Mouse (Mus musculus) midbrain, embryonic 14.5 days (tissue): ENCODE measurements at regions not wholly inside any gene's neighbourhood (a gene's known extent, or its start where the extent isn't known, plus 50 kb on each side); places are given as distances from the start of the nearest gene placed in this dataset. TPM values are rescaled to one million over a fixed set of nuclear protein-coding genes. Genes with fewer than 3 reads are reported as not detected.

Source experiments
- ATAC-seq: fragments of 200-750 bp; cut with Nextera tagmentation; 2 replicates; pipeline ENCODE4 v1.8.0; 2017; ENCODE audit warnings: moderate number of reproducible peaks, moderate library complexity; ENCODE audit not compliant: low FRiP score, low TSS enrichment
- DNase-seq: peaks from one replicate; pipeline ENCODE4 v3.0.0-alpha.2; 2015
- H3K27ac ChIP-seq: fragments of 300-500 bp; sonication (generic); replicated peaks from 2 replicates; pipeline ENCODE4 v1.5.1; 2014; ENCODE audit warnings: mild to moderate bottlenecking, low read depth, low read length, moderate library complexity
- H3K27me3 ChIP-seq: fragments of 300-500 bp; sonication (generic); 2 replicates; pipeline ENCODE4 v1.6.1; 2014; ENCODE audit warnings: low read length, control low read depth, mixed read lengths; ENCODE audit not compliant: control insufficient read depth, insufficient read depth
- H3K36me3 ChIP-seq: fragments of 300-500 bp; sonication (generic); 2 replicates; pipeline ENCODE4 v1.6.1; 2014; ENCODE audit warnings: low read length, control low read depth; ENCODE audit not compliant: control insufficient read depth, insufficient read depth
- H3K4me1 ChIP-seq: fragments of 300-500 bp; sonication (generic); 2 replicates; pipeline ENCODE4 v1.6.1; 2014; ENCODE audit warnings: mild to moderate bottlenecking, antibody characterized with exemption, low read length, control low read depth; ENCODE audit not compliant: control insufficient read depth, insufficient read depth
- H3K4me2 ChIP-seq: fragments of 300-500 bp; sonication (generic); 2 replicates; pipeline ENCODE4 v1.6.1; 2014; ENCODE audit warnings: mild to moderate bottlenecking, low read length, moderate library complexity
- H3K4me3 ChIP-seq: fragments of 300-500 bp; sonication (generic); replicated peaks from 2 replicates; pipeline ENCODE4 v1.5.1; 2014; ENCODE audit warnings: low read depth, low read length
- H3K9ac ChIP-seq: fragments of 300-500 bp; sonication (generic); replicated peaks from 2 replicates; pipeline ENCODE4 v1.6.1; 2014; ENCODE audit warnings: mild to moderate bottlenecking, low read length, moderate library complexity
- H3K9me3 ChIP-seq: fragments of 300-500 bp; sonication (generic); 2 replicates; pipeline ENCODE4 v1.6.1; 2016; ENCODE audit warnings: low read length, control low read depth, mixed read lengths; ENCODE audit not compliant: control insufficient read depth
- WGBS: fragments of 180-500 bp; shearing (Covaris S2); extraction: QIAGEN DNeasy Blood & Tissue Kit; methylation state at CpG from one replicate; pipeline ENCODE4 v1.1.7; 2014; 5-methylcytosine and 5-hydroxymethylcytosine counted together
- microRNA-seq: library from miRNA; unstranded; fragments of <30 nt; microRNA quantifications from one replicate; pipeline ENCODE4, GENCODE M21; 2016

GRCm38 (mm10) chr7:117739706-117740105, 358.9 kb downstream of the Xylt1 start:
- no peaks in the 10 kb centered on the region for H3K9me3 ChIP-seq
- H3K4me3 ChIP-seq: no peak overlapping the region
- H3K36me3 ChIP-seq: no peaks in the 10 kb centered on the region
- H3K4me2 ChIP-seq: no peak overlapping the region
- no peak for ATAC-seq
- WGBS: 78% methylated on average over 6 of the region's 6 CpGs
- H3K4me1 ChIP-seq: 0 out of 2 replicates have a peak, but pooled peaks cover 6% of the 10 kb centered on the region
- H3K9ac ChIP-seq: no peak overlapping the region
- no peaks in the 10 kb centered on the region for H3K27me3 ChIP-seq
- DNase-seq: no peak
- H3K27ac ChIP-seq: no peak overlapping the region

- no peaks in the 10 kb centered on the region for H3K27me3 ChIP-seq
- 0 out of 2 replicates have a peak, but pooled peaks cover 7% of the 10 kb centered on the region for H3K4me1 ChIP-seq
- ATAC-seq (no peak), DNase-seq (peak; percentile 35)
- no peaks in the 10 kb centered on the region for H3K9me3 ChIP-seq
- WGBS: 48% methylated on average over 3 of the region's 3 CpGs
- H3K4me2 ChIP-seq: no peak overlapping the region
- no peak overlapping the region for H3K9ac ChIP-seq
- no peaks in the 10 kb centered on the region for H3K36me3 ChIP-seq
- H3K27ac ChIP-seq: no peak overlapping the region
- no peak overlapping the region for H3K4me3 ChIP-seq
Measured at GRCm38 (mm10) chr7:117735699-117736020, 354.9 kb downstream of the Xylt1 start.

GRCm38 (mm10) chr7:117734994-117735698, 354.4 kb downstream of the Xylt1 start:
- Histone ChIP-seq H3K36me3 (no peaks in the 10 kb centered on the region), H3K4me2 (no peak overlapping the region), H3K4me1 (0 out of 2 replicates have a peak, but pooled peaks cover 7% of the 10 kb centered on the region), H3K27ac (no peak overlapping the region), H3K9ac (no peak overlapping the region), H3K27me3 (no peaks in the 10 kb centered on the region), H3K4me3 (no peak overlapping the region), H3K9me3 (no peaks in the 10 kb centered on the region)
- 61% methylated on average over 7 of the region's 7 CpGs for WGBS
- ATAC-seq: no peak
- DNase-seq: no peak

GRCm38 (mm10) chr7:117729067-117729466, 348.3 kb downstream of the Xylt1 start:
- no peak overlapping the region for H3K9ac ChIP-seq
- H3K4me3 ChIP-seq: no peak overlapping the region
- no peaks in the 10 kb centered on the region for H3K9me3 ChIP-seq
- no peaks in the 10 kb centered on the region for H3K4me1 ChIP-seq
- 82% methylated on average over 4 of the region's 4 CpGs for WGBS
- DNase-seq (no peak), ATAC-seq (no peak)
- H3K36me3 ChIP-seq: no peaks in the 10 kb centered on the region
- no peak overlapping the region for H3K4me2 ChIP-seq
- H3K27me3 ChIP-seq: no peaks in the 10 kb centered on the region
- H3K27ac ChIP-seq: no peak overlapping the region

Small RNA genes lying in the stretch of these regions (microRNA-seq; reads per million reads assigned to microRNA genes)
- gene Gm24063: not detected
